Mouse (Mus musculus): ENCODE measurements around the gene Fam170b.

GRCm38 (mm10) chr14:32859831-32860569, 26.2 kb downstream of the Fam170b start:
- TF ChIP-seq CTCF (conservative IDR thresholded peaks at IDR 0.05; ENCODE audit: low read length) (no peak), POU5F1 (IDR thresholded peaks at IDR 0.05; ENCODE audit: borderline replicate concordance, low read length) (no peak)
